Mouse (Mus musculus): ENCODE results near the gene Mtmr2.
"Not testable (repeated sequence)": the region's sequence is repeated elsewhere in the genome, so short reads cannot be mapped to it uniquely, and the experiment has no call there.

The Mtmr2 gene

GRCm38 (mm10) chr9:13748404-13748797, at the start of gene Mtmr2:
Mtmr2 (plus strand) TSS chr9:13748410.
- no peak for DNase-seq (ENCODE audit: low read depth, low spot score)

- no peak for DNase-seq (ENCODE audit: low read depth, low spot score)
These were observed 49.0 kb upstream of the Mtmr2 start for GRCm38 (mm10) chr9:13699061-13699780.

- DNase-seq (ENCODE audit: low read depth, low spot score), result no peak
These were observed 48.5 kb upstream of the Mtmr2 start for GRCm38 (mm10) chr9:13699781-13700116.

- no peak for DNase-seq (ENCODE audit: low read depth, low spot score)
These were observed 46.4 kb upstream of the Mtmr2 start for GRCm38 (mm10) chr9:13701773-13702172.

- no peak for DNase-seq (ENCODE audit: low read depth, low spot score)
These were observed 45.1 kb upstream of the Mtmr2 start for GRCm38 (mm10) chr9:13703100-13703499.

GRCm38 (mm10) chr9:13704917-13705316, 43.3 kb upstream of the Mtmr2 start:
- no peak for DNase-seq (ENCODE audit: low read depth, low spot score)

- no peak for DNase-seq (ENCODE audit: low read depth, low spot score)
These were observed 41.1 kb upstream of the Mtmr2 start for GRCm38 (mm10) chr9:13707066-13707555.

GRCm38 (mm10) chr9:13709436-13709835, 38.8 kb upstream of the Mtmr2 start:
- DNase-seq (ENCODE audit: low read depth, low spot score), result no peak

GRCm38 (mm10) chr9:13715891-13716290, 32.3 kb upstream of the Mtmr2 start:
- DNase-seq (ENCODE audit: low read depth, low spot score), result not testable (repeated sequence)

- peak; percentile 53 for DNase-seq (ENCODE audit: low read depth, low spot score)
These were observed 31.7 kb upstream of the Mtmr2 start for GRCm38 (mm10) chr9:13716316-13717099.

- DNase-seq (ENCODE audit: low read depth, low spot score), result peak; percentile 92
These were observed 826 bp downstream of the Mtmr2 start for GRCm38 (mm10) chr9:13748798-13749674.

GRCm38 (mm10) chr9:13749675-13749998, 1.4 kb downstream of the Mtmr2 start:
- no peak for DNase-seq (ENCODE audit: low read depth, low spot score)

- DNase-seq (ENCODE audit: low read depth, low spot score), result no peak
These were observed 4.3 kb downstream of the Mtmr2 start for GRCm38 (mm10) chr9:13752543-13752942.

GRCm38 (mm10) chr9:13760430-13760829, 12.2 kb downstream of the Mtmr2 start:
- no peak for DNase-seq (ENCODE audit: low read depth, low spot score)

GRCm38 (mm10) chr9:13765624-13766023, 17.4 kb downstream of the Mtmr2 start:
- no peak for DNase-seq (ENCODE audit: low read depth, low spot score)

- no peak for DNase-seq (ENCODE audit: low read depth, low spot score)
These were observed 18.4 kb downstream of the Mtmr2 start for GRCm38 (mm10) chr9:13766570-13766969.

GRCm38 (mm10) chr9:13774732-13775131, 26.5 kb downstream of the Mtmr2 start:
- no peak for DNase-seq (ENCODE audit: low read depth, low spot score)

GRCm38 (mm10) chr9:13781985-13782384, 33.8 kb downstream of the Mtmr2 start:
- DNase-seq (ENCODE audit: low read depth, low spot score), result no peak

GRCm38 (mm10) chr9:13790864-13791263, 42.7 kb downstream of the Mtmr2 start:
- DNase-seq (ENCODE audit: low read depth, low spot score), result not testable (repeated sequence)

- no peak for DNase-seq (ENCODE audit: low read depth, low spot score)
These were observed 46.1 kb downstream of the Mtmr2 start for GRCm38 (mm10) chr9:13794302-13794701.

- DNase-seq (ENCODE audit: low read depth, low spot score), result no peak
These were observed 46.5 kb downstream of the Mtmr2 start for GRCm38 (mm10) chr9:13794756-13795155.

- DNase-seq (ENCODE audit: low read depth, low spot score), result no peak
These were observed 56.3 kb downstream of the Mtmr2 start for GRCm38 (mm10) chr9:13804480-13804879.
